Mouse (Mus musculus) 3T3-L1 (cell line): ENCODE results near the gene Sema4b.

Source experiments
- DNase-seq: peaks from one replicate; pipeline ENCODE4 v3.0.0-alpha.2; 2015; ENCODE audit warnings: low read depth, low spot score

The Sema4b gene

DNA sequence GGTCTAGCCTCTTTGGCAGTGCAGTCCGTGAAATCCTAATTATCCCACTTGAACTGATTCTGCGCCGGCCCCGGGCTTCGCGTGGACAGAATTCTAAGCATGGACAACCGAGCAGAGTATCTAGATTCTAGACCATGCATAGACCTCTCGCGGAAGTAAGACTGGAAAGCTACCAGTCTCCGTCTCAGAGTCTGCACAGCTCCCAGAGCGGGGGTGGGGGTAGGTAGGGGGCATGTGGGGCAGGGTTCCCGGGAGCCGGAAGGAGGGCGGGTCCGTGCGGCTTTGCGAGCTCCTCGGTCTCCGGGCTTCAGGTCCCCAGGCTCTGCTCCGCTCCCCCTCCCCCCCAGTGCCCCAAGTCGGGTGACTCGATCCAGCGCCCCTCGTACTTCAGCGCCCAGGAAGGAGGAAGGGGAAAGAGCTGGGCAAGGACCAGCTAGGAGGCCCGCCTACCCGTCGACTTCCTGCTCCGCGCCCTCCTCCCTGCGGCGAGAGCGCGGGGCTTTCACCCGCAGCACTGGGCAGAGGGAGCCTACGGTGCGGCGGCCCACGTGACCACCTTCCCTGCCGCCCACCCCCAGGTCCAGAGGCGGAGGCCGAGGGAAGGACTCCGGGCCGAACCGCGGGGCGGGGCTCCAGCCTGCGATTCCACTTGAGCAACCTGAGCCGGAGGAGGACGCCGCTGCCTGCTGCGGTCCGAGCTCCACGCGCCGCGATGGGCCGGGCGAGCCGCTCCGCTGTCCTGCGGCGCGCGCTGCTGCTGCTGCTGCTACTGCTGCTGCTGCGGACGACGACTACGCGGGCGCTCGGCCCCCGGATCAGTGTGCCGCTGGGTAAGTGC lies 11.5 kb downstream of the Sema4b start:
- peak; percentile 75 for DNase-seq

DNA sequence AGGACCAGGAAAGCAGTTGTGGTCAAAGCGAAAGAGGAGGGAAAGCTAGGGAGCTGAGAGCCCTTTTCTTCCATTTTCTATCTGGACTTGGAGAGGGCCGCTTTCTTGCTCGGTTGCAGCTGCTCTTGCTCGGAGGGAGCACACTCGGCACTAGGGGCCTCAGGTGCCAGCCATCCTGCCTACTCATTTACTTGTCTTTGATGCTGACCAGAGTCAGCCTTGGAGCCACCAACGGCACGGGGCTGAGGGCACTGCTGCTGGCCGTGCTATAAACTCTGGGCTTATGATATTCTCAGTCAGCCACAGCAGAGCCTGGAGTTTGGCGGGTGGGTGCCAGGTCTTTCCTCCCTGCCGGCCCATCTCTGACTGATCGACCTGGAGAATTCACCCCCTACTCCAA lies 12.2 kb downstream of the Sema4b start:
- no peak for DNase-seq

DNA sequence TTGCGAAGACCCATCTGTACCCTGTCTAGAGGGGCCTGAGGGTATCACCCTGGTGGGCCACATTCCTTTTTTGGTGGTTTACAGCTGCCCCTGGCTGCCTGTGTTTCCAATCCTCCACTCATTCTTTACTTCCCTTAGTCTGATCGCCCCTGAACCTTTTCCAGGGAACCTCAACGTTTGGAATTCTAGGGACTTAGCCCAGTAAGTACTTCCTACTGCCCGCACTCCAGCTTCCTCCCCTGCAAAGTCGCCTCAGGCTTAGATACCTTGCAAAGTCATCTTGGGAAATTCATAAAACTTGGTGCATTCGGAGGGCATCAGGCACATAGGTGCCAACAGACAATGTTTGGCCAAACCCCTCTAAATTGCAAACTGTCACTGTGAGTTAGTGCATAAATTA lies 12.6 kb downstream of the Sema4b start:
- no peak for DNase-seq

DNA sequence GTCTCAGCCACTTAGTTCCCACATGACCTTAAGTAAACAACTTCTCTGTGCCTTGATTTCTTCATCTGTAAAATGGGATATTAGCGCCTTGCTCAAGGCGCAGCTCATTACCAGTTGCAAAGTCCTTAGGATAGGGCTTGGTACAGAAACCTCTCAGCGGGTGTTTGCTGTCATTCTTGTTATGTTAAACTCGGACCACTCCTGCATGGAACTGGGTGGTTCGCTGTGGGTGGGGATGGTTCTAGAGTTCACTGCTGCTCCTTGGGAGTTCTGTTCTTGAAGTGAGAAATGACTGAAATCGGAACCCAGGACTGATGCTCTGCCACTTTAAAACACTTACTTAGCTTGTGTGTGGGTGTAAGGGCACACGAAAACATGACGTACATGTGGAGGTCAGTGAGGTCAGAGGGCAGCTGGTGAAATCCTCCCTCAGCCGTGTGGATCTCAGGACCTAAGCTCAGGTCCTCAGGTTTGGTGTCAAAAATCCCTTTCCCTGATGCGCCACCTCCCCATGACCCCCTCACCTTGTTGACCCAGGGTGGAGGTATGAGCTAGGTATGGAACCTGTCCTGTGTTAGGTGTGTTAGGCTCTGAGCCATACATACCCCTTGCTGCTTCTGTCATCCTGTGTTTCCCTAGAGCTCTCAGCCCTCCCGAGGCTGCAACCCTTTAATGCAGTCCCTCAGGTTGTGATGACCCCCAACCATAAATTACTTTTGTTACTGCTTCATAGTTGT lies 13.4 kb downstream of the Sema4b start:
- DNase-seq: no peak

DNA sequence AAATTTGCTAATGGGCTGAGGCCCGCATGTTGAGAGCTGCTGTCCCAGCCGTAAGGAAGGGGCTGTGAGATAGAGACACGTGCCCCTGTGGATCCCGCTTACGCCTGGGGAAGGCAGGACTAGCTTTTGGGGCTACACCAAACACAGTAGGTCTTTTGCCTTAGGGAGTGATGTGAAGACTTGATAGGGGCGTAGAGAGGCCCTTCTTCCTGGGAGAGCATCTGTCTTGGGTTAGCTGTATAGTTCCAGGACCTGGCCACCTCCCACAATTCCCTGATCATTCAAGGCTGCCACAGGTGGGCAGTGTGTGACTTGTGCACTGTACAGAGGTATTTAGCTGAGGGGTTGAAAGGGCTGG lies 13.9 kb downstream of the Sema4b start:
- DNase-seq: no peak

DNA sequence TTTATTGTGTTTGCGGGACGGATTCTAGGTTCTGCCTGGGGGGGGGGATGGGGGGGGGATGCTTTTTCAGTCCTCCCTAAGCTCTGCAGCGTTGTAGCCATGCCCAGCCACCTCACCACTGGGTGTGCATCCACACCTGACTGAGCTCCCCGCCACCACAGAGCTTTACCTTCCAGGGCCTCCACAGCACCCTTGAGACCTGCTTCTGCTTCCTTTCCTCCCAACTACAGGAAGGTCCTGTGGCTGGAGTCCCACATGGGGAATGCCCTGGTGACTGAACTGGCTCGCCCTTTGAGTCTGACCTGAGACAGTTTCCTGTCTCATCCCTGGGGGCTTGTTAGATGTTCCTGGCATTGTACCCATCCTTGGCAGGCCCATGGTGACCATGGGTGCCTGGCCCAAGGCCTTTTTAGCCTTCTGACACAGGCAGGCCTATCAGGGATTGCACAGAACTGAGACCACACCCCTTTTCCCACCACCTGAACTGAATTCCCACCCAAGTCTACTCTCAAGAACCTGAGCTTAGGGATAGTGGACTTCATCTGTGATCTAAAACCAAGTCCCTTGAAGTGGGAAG lies 14.4 kb downstream of the Sema4b start:
- no peak for DNase-seq

DNA sequence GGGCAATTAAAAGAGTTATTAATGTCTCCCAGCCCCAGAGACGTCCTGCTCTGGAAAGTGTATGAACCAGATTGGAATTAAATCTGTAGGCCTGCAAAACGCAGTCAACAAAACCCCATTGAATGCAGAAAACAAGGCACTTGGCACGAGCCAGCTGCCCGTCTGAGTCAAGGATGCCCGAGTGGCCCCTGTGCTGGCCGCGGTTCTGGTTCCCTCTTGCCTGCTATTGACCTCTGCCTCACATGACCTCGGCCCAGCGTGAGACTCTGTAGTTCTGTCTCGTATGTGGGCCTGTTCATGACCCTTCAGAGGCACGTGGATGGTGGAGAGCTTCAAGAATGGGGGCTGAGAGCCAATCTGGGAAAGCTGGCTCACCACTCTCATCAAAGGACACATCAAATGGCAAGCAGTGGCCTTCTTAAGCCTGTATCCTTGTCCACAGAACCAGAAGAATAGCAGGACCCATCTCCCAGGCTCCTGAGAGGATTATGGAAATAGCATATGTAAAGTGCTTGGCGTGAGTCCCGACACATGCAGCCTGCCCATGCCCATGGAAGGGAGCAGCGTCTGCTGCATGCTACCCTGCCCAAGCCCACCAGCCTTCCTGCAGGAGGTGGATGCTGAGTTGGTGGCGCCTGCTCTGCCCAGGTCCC lies 15.4 kb downstream of the Sema4b start:
- DNase-seq: no peak

DNA sequence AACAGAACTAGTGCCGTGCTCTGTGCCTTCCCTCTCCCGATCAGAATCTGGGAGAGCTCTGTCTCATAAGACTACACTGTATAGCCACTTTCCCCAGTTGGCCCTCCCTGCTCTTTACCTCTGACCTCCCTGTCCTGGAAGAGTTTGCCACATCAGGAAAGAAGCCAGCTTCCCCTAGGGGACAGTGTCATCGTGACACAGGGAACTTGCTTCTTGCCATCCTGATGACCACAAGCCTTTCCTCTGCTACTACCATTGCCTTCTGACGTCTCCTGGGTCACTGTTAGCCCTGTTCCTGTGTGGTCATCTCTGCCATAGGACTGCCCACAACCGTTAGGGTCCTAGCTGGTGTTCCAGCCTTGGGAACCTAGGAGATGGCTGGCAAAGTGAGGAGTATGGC lies 16.3 kb downstream of the Sema4b start:
- DNase-seq: no peak

DNA sequence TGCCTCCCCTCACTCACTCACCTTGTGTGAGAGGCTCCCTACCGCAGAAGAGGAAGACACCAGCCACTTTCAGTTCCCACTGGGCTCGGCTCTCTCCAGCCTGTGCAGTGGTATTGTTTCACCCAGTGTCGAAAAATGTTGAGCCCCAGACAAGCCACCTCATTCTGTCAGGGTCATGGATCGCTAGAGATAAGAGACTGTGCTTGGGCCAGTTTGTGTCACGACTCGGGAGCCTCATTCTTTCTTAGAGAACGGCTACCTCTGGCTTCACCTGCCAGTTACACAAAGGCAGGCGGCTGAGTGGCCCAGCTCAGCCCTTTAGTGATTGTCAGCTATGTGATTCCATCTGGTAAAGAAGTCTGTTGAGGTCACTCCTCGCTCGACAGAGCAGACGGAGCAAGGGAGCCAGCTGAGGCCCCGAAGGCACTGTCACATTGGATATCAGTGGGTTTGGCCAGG lies 17.0 kb downstream of the Sema4b start:
- no peak for DNase-seq

DNA sequence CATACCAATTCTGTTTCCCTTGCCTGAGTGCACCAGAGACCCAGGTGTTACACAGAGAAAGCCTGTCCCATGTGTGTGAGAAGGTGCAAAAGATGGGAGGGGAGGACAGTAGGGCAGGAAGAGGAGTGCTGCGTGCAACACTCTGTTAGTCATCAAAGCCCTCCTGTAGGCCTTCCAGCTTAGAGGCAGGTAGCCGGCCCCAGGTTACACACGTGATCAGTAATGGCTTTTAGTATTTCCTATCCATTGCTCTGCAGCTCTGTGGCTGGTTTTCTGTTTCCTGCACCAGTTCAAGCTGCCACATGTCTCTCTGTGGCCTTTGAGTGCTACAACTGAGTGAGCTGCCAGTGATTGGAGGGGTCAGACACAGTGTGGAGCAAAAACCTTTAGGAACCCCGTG lies 17.7 kb downstream of the Sema4b start:
- DNase-seq: no peak

DNA sequence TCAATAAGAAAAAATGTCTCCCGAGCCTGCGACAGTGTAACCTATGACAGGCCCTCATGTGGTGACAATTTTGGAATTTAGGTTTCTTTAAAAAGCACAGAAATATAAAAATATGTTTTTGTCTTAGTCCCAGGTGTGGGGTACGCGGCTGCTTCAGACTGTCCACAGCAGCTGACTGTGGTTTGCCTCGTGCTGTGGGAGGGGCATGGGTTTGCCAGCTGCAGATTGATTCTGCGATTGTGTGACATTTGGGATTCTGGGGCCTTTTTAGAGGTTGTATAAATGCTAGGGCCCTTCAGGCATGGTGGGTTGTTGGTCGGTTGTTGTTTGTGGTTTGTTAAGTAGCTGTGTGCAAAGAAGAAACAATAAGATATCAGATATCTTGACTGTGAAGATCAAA lies 18.3 kb downstream of the Sema4b start:
- no peak for DNase-seq

DNA sequence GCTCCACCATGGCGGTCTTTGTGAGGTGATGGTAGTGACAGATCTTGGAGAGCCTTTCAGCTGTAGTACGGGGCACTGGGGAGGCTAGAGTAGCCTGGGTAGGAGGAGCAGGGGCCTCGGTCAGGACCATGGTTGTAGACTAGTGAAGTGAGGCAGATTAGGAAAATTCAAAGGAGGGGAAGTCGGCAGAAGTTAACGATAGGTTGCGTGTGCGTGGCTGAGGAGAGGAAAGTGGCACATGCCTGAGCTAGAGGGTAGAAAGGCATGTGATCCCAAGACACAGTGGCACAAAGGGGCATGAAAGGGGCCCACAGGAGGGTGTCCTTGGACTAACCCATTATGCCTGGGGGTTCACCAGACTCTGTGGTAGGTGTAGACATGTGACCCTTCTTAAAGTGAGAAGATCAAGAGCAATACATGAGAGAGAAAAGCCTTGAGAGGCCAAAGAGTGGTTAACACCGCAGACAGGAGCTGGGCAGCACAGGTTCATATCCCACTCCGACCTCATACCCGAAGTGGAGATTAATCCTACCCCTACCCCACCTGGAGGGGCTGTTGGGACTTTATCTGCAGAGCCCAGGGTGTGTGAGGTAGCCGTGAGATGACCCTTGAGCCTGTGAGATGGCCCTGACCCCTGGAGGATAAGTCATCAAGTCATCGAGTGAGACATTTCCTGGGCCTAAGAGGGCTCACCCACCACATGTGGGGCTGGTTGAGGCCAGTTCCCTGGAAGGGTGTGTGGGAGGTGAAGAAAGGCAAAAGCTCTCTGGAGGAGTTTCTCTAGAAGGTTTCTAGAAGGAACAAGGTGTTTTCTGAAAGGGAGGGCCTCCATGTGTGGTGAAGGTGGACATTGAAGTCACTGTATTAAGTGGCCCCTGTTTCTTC lies 19.3 kb downstream of the Sema4b start:
- DNase-seq: no peak

DNA sequence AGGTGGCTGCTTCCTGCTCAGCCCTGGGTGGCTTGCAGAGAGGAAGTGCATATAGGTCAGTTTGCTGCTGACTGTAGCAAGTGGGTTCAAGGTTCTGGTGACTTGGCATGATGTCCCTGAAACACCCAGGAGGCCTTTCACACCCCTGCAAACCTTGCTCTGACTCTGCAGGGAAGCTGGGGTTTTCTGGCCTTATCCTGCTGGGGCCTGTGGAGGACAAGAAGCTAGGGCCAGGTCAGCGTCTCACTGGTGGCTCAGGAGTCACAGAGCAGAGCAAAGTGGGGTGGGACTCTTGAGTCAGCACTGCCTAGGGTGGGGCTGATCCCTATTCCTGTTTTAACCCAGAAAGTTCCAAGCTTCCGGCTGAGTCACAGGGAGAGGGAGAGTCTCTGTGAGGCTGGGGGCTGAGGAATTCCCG lies 20.7 kb downstream of the Sema4b start:
- DNase-seq: peak; percentile 49

DNA sequence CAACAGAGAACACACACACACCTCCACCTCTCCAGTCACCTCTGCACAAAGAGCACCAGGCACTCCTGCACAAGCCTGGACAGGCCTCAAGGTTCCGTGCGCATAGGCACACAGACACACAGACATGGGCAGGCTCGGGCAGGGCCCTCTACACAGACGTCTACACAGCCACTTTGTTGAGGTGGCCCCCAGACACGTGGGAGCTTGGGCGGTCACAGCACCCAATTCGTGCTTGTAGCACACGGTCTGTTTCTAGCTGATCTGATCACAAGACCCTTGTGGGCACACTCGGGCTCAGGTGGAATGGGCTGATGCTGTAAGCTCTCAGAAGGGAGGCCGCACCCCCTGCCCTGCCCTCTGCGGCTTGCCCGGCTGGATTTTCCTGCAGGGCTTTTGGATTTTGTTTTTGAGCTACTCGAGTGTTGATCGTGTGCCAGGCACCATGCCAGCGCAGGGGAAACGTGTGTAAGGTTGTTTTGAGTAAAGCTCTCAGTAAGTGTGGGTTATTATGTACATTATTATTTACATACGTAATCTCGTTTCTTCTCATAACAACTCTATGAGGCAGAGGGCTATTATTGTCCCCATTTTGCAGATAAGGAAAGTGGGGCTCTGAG lies 21.5 kb downstream of the Sema4b start:
- DNase-seq: no peak

DNA sequence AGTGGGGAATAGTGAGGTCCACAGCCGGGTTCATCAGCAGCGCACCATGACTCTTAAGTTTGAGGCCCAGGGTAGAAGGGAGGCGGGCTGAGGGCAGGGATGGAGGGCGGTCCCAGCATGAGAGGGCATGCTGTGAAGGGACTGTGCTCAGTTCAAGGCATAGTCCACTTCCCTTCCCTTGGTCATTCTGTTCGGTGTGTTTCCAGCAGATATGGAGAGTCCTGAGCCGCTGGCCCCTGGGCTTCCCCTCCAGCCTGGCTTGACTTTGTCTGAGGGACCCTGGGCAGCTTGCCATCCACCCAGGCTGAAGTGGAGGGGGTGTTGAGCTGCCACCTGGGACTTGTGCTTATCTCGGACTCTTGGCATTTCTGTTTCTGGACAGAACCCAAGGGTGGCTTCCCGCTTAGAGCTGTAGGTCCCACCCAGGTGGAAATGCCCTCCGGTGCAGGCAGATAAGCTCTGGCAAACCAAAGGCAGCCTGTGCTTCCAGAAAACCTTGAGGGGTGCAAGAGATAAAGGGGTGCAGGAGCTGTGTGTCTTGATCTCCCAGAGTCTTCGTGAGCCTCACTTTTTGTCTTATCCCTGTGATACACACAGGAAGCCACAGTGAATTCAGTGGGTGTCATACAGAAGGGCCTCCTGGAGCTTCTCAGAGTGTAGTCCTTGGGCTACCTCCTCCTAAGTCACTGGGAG lies 22.2 kb downstream of the Sema4b start:
- no peak for DNase-seq

DNA sequence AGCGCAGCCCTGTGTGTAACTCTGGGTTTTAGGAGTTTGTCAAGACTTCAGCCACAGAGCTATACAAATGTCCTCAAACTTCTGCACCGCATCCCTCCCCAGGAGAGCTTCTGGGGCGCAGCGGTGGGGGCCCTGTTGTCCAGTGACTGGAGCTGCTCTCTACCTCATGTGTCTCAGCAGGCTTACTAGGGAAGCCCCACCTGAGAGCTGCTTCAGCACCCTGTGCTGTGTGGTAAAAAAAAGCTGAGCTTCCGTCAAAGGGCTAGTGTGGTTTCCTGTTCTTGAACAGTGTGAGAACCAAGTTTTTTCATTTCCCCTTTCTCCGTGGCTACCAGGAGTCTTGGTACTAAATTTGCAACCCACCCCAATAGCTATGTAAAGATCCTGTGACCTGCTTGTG lies 23.0 kb downstream of the Sema4b start:
- no peak for DNase-seq

DNA sequence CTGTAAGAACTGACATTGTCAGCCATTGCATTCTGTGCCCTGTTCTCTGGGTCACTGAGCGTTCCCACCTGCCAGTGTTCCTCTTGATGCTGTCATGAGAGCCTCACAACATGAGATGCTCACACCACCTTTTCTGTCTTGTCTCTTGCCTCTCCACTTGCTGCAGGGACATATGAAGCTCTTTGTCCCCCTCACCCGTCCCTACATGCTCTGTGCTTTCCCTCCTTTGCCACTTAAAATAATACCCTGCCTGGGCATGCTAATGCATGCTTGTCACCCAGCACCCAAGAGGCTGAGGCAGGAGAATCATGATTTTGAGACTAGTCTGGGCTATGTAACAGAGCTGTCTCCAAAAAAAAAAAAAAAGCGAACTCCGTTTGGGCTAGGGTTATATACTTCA lies 24.3 kb downstream of the Sema4b start:
- no peak for DNase-seq

DNA sequence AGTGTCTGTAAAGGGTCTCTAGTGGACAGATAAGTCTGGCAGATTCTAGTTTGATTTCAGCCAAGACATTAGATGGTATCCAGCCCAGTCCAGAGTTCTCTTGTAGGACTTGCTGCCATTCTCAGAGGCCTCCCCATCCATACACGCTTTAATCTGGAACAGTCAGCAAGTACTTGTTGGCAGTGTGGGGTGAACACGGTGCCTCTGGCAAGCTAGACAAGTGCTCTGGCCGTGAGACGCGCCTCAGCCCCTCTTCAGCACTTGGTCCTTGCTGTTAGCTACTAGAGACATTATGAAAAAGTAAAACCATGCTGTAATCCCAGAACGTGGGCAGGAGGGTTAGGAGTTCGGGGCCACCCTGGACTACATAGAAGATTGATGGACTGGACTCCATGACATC lies 27.0 kb downstream of the Sema4b start:
- DNase-seq: no peak

DNA sequence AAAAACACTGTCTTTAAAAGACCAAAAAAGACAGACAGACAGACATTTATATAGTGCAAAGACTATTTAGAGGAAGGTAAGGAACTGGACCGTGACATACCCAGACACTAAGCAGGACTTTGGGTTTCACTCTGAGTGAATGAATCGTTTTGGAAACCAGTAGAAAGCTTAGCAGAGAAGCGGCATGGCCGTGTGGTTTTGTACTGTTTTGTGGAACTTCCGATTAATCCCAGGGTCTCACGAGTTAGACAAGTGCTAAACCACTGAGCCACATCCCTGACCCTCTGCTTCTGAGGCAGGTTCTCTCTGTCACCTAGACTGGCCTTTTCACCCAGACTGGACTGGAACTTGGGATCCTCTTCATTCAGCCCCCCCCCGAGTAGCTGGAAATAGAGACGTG lies 27.8 kb downstream of the Sema4b start:
- no peak for DNase-seq

DNA sequence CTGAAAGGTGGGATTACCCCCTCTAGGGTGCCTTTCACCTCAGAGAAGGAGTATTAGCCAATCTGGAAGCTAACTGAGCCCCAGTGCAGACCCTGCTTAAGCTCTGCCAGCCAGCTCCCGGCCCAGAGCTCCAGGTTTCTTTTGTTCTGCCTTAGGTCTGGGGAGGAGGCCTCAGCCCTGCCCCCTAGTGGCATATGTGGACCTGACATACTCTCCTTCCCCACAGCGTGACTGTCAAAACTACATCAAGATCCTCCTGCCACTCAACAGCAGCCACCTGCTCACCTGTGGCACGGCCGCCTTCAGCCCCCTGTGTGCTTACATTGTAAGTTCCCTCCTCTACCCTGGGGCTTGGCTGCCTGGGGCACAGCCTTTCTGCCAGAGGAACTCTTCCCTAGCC lies 28.8 kb downstream of the Sema4b start:
- DNase-seq: peak; percentile 78
